Mouse (Mus musculus) cerebellum, adult 2 months (tissue): ENCODE measurements around the gene 7530416G11Rik. TPM values are rescaled to one million over a fixed set of nuclear protein-coding genes. Genes with fewer than 3 reads are reported as not detected.

Source experiments
- DNase-seq, 2 experiments: peaks; one replicate each; pipeline ENCODE4 v3.0.0; 2021
- H3K27ac ChIP-seq: fragments of 200-500 bp; 2 replicates; pipeline ENCODE4 v1.5.1; 2012; ENCODE audit warnings: low read length, control low read depth, inconsistent platforms; ENCODE audit not compliant: insufficient read depth
- H3K27me3 ChIP-seq: fragments of 200-500 bp; 2 replicates; pipeline ENCODE4 v1.6.1; 2012; ENCODE audit warnings: inconsistent platforms, mild to moderate bottlenecking, low read length, moderate library complexity; ENCODE audit not compliant: control insufficient read depth, insufficient read depth
- H3K4me1 ChIP-seq: fragments of 200-500 bp; 2 replicates; pipeline ENCODE4 v1.6.1; 2011; ENCODE audit warnings: low read length; ENCODE audit not compliant: control insufficient read depth, insufficient read depth
- H3K4me3 ChIP-seq: fragments of 200-500 bp; replicated peaks from 2 replicates; pipeline ENCODE3; 2011; ENCODE audit warnings: mild to moderate bottlenecking, low read depth, low read length, control low read depth; ENCODE audit not compliant: insufficient read depth
- CTCF ChIP-seq: fragments of 200-500 bp; IDR thresholded peaks from 2 replicates; pipeline ENCODE4 v1.5.1; 2011; ENCODE audit warnings: low read depth, mild to moderate bottlenecking, control low read depth, low read length, moderate library complexity, borderline replicate concordance; ENCODE audit not compliant: insufficient read depth
- POLR2A ChIP-seq: fragments of 200-500 bp; IDR thresholded peaks from 2 replicates; pipeline ENCODE4 v1.6.1; 2011; ENCODE audit warnings: low read length, control low read depth, borderline replicate concordance; ENCODE audit not compliant: insufficient read depth
- WGBS: fragments of 180-500 bp; shearing (Covaris S2); methylation state at CpG from one replicate; pipeline ENCODE4 v1.1.7; 2018; 5-methylcytosine and 5-hydroxymethylcytosine counted together
- polyA plus RNA-seq: library from polyadenylated mRNA; depleted of rRNA; stranded (reverse); fragments of >200 nt; gene quantifications from 2 replicates; pipeline ENCODE4 v1.2.3, GENCODE M21; 2012

7530416G11Rik gene
- polyA plus RNA-seq, 1 experiment = not detected

DNA sequence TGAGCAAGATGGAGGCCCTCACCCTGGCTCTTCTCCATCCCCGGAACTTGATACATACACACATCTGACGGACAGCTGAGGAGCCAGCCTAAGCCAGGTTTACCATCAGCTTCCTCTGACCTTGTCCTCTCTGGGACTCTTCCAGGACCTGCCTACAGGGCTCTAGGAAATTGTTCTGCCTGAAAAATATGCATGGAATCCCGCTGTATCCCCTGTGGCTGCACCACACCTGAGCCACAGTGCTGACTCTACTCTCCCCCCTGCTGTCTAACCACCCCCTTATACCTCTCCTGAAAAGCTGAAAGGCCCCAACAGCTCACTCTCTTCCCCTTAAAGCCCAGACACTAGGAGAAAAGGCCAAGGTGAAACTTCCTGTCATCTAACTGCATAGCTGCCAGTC lies 26.9 kb upstream of the 7530416G11Rik start:
- TF ChIP-seq CTCF (no peak), POLR2A (no peak)
- no peaks in the 10 kb centered on the region for H3K4me1 ChIP-seq
- H3K4me3 ChIP-seq = no peak overlapping the region
- WGBS = 84% methylated on average over 3 of the region's 3 CpGs
- DNase-seq = no peak
- no peak overlapping the region for H3K27ac ChIP-seq
- H3K27me3 ChIP-seq = no peaks in the 10 kb centered on the region

DNA sequence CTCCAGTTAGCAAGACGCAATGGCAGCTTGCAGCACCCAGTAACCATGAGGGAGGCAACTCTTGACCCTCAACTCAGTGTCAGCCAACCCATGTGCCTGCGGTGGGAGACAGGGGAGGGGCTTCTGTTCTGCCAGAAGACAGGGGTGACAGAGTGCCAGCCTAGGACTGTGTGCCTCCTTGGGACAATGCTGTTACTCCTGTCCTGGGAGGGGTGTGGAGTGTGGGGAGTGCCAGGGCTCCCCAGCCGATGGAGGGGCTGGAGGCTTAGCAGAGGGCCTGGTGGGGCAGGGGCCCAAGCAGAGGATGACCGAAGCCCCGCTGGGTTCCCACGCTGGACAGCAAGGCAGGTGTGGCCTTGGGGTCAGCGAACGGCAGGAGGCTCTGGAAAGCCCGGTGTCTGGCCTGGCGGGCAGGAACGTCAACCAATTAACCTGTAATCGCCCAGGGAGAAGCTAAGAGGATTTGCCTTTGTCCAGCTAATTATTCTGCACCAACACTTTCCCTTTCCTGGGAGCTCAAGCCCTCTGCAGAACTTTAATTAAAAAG lies 21.4 kb upstream of the 7530416G11Rik start:
- no peak for DNase-seq
- 71% methylated on average over 12 of the region's 12 CpGs for WGBS
- Histone ChIP-seq H3K4me3 (no peak overlapping the region), H3K4me1 (peaks cover 14% of the 10 kb centered on the region; the same call in 1 of the 2 replicates), H3K27me3 (no peaks in the 10 kb centered on the region), H3K27ac (no peak overlapping the region)
- TF ChIP-seq POLR2A (no peak), CTCF (no peak)

GRCm38 (mm10) chr15:85523173-85523991 lies 20.4 kb upstream of the 7530416G11Rik start:
- H3K27ac ChIP-seq = no peak overlapping the region
- WGBS = 11% methylated on average over 14 of the region's 14 CpGs
- DNase-seq = peak; percentile 63 to 71

GRCm38 (mm10) chr15:85519438-85519837 lies 16.4 kb upstream of the 7530416G11Rik start:
- no peak for DNase-seq
- WGBS = 78% methylated on average over 4 of the region's 4 CpGs
- no peak overlapping the region for H3K4me3 ChIP-seq
- H3K4me1 ChIP-seq = peaks cover 14% of the 10 kb centered on the region; the same call in 1 of the 2 replicates
- H3K27ac ChIP-seq = no peak overlapping the region
- no peaks in the 10 kb centered on the region for H3K27me3 ChIP-seq
- TF ChIP-seq CTCF (no peak), POLR2A (no peak)

More at GRCm38 (mm10) chr15:85523173-85523991, 20.4 kb upstream of the 7530416G11Rik start:
- no peaks in the 10 kb centered on the region for H3K27me3 ChIP-seq
- TF ChIP-seq POLR2A (no peak), CTCF (peak; percentile 16; the same call in 1 of the 2 replicates)
- peaks cover 14% of the 10 kb centered on the region; the same call in 1 of the 2 replicates for H3K4me1 ChIP-seq
- H3K4me3 ChIP-seq = no peak overlapping the region

DNA sequence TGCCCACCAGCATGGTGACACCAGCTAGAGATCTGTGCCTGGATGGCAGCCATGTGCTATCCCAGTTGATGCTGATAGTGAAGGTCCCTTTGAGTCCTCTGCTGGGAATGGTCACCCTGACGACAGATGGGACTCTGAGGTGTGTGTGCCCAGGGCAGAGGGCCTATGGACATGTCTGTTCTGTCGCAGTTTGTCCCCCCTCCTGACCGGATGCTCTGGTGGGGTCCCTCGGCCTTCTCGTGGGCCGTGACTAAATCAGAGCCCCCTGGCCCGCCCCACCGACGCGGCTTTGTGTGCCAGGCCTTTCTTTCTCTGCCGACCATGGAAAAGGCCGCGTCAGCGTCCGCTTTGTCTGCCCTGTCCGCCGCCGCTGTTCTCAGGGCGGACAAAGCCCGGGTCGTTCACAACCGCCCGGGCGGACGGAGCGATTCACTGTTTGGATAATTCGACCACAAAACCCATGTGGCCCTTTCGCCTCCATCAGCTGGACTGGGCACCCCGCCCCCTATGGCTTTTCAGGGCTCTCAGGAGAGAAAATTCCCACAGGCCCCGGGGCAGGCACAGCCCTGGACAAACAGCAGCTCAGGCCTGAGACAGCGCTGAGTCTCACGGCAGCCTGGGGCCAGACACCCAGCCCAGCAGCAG lies 4.5 kb upstream of the 7530416G11Rik start:
- WGBS = 69% methylated on average over 32 of the region's 32 CpGs
- H3K27ac ChIP-seq = no peak overlapping the region

DNA sequence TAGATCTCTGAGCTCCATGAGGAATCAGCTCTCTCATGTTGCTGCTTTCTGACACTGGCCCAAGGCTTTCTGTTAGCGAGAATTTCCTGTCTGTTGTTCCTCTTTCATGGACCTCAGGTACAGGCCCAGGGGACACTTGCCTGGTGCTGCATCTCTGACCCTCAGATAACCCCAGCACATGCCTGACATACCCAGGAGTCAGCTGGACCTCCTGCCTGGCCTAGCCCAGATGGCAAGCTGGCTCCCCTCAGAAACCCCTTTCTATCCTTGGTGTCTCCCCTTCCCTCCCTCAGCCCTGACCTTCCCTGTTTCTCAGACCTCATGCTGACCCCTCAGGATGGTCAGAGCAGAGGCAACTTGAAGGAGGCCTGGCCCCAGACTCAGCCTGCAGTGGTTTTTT lies 3.7 kb upstream of the 7530416G11Rik start:
- Histone ChIP-seq H3K4me1 (peaks cover 3% of the 10 kb centered on the region; the same call in 1 of the 2 replicates), H3K4me3 (no peak overlapping the region), H3K27me3 (no peaks in the 10 kb centered on the region), H3K27ac (no peak overlapping the region)
- TF ChIP-seq CTCF (no peak), POLR2A (no peak)
- no peak for DNase-seq
- WGBS = 91% methylated on average over 1 of the region's 1 CpGs

More for the DNA sequence above, 4.5 kb upstream of the 7530416G11Rik start:
- Histone ChIP-seq H3K4me1 (peaks cover 3% of the 10 kb centered on the region; the same call in 1 of the 2 replicates), H3K27me3 (no peaks in the 10 kb centered on the region), H3K4me3 (no peak overlapping the region)
- TF ChIP-seq CTCF (no peak), POLR2A (no peak)
- no peak for DNase-seq

- no peak overlapping the region for H3K27ac ChIP-seq
- peak in 1 of 2 experiments; percentile 25 for DNase-seq
- WGBS = 21% methylated on average over 14 of the region's 14 CpGs
- no peak overlapping the region for H3K4me3 ChIP-seq
- H3K27me3 ChIP-seq = no peaks in the 10 kb centered on the region
- TF ChIP-seq CTCF (no peak), POLR2A (no peak)
- H3K4me1 ChIP-seq = peaks cover 3% of the 10 kb centered on the region; the same call in 1 of the 2 replicates
These were observed 2.3 kb upstream of the 7530416G11Rik start for GRCm38 (mm10) chr15:85505118-85505925.
